Mouse (Mus musculus) forebrain, embryonic 15.5 days (tissue): ENCODE measurements at regions not wholly inside any gene's neighbourhood (a gene's known extent, or its start where the extent isn't known, plus 50 kb on each side); places are given as distances from the start of the nearest gene placed in this dataset. TPM values are rescaled to one million over a fixed set of nuclear protein-coding genes. Genes with fewer than 3 reads are reported as not detected.
"Not testable (repeated sequence)": the region's sequence is repeated elsewhere in the genome, so short reads cannot be mapped to it uniquely, and the experiment has no call there.

Experiments used
- ATAC-seq: fragments of 200-750 bp; cut with Nextera tagmentation; replicated peaks from 2 replicates; pipeline ENCODE4 v1.8.0; 2017; ENCODE audit warnings: mild to moderate bottlenecking, moderate TSS enrichment, moderate library complexity
- H3K27ac ChIP-seq: fragments of 300-500 bp; sonication (generic); replicated peaks from 2 replicates; pipeline ENCODE4 v1.5.1; 2015; ENCODE audit warnings: mild to moderate bottlenecking, inconsistent platforms
- H3K27me3 ChIP-seq: fragments of 300-500 bp; sonication (generic); 2 replicates; pipeline ENCODE4 v1.6.1; 2015; ENCODE audit warnings: inconsistent platforms
- H3K36me3 ChIP-seq: fragments of 300-500 bp; sonication (generic); 2 replicates; pipeline ENCODE4 v1.6.1; 2015; ENCODE audit warnings: mild to moderate bottlenecking, inconsistent platforms
- H3K4me1 ChIP-seq: fragments of 300-500 bp; sonication (generic); 2 replicates; pipeline ENCODE4 v1.6.1; 2015; ENCODE audit warnings: inconsistent platforms
- H3K4me2 ChIP-seq: fragments of 300-500 bp; sonication (generic); replicated peaks from 2 replicates; pipeline ENCODE4 v1.6.1; 2015; ENCODE audit warnings: mild to moderate bottlenecking, inconsistent platforms
- H3K4me3 ChIP-seq: fragments of 300-500 bp; sonication (generic); 2 replicates; pipeline ENCODE4 v1.5.1; 2015; ENCODE audit warnings: mild to moderate bottlenecking, inconsistent platforms
- H3K9ac ChIP-seq: fragments of 300-500 bp; sonication (generic); replicated peaks from 2 replicates; pipeline ENCODE4 v1.6.1; 2015; ENCODE audit warnings: mild to moderate bottlenecking, inconsistent platforms
- H3K9me3 ChIP-seq: fragments of 300-500 bp; sonication (generic); 2 replicates; pipeline ENCODE4 v1.6.1; 2016; ENCODE audit warnings: inconsistent platforms
- WGBS: fragments of 180-500 bp; shearing (Covaris S2); methylation state at CpG from one replicate; pipeline ENCODE4 v1.1.7; 2015; ENCODE audit warnings: mixed read lengths; 5-methylcytosine and 5-hydroxymethylcytosine counted together
- microRNA-seq: library from miRNA; unstranded; fragments of <30 nt; microRNA quantifications from one replicate; pipeline ENCODE4, GENCODE M21; 2016

DNA sequence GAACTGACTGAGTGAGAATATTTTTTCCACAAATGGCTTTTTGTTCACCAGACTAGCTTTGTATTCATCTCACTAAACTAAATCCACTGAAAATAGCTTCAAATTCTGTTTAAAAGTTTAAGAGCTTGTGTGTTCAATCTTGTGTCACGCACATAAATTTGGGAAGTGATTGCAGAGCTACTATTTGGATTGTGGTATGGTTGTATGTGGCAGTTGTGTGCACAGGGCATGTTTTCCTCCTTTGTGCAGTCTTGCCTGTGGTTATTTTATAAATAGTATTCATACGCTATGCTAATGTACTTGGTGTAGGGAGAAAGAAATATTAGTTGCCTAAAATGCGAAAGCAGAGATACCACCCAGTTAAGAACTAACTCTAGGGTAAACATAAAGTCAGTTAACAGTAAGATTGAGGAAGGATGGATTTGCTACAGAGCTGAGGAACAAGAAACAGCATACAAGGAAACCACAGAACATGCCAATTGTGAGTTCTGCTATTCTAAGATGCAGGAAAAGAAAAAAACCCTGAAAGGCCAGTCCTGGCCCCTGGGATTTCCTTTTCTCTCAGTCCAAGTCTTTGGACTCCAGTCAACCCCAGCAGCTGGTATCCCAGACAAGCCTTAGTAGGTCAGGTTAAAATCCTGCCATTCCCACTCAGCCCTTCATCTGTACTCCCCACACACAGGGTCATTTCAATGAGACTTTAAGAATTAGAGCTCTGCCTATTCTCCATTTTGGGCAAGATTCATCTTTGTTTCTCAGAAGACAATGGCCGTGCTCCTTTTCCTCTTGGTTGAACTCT lies 82.4 kb upstream of the Egfr start:
- no peaks in the 10 kb centered on the region for H3K36me3 ChIP-seq
- WGBS = 87% methylated on average over 4 of the region's 4 CpGs
- H3K9me3 ChIP-seq = no peaks in the 10 kb centered on the region
- H3K27ac ChIP-seq = no peak overlapping the region
- no peak overlapping the region for H3K4me3 ChIP-seq
- H3K27me3 ChIP-seq = no peaks in the 10 kb centered on the region
- no peak overlapping the region for H3K4me2 ChIP-seq
- H3K4me1 ChIP-seq = no peaks in the 10 kb centered on the region
- H3K9ac ChIP-seq = no peak overlapping the region
- ATAC-seq = no peak

DNA sequence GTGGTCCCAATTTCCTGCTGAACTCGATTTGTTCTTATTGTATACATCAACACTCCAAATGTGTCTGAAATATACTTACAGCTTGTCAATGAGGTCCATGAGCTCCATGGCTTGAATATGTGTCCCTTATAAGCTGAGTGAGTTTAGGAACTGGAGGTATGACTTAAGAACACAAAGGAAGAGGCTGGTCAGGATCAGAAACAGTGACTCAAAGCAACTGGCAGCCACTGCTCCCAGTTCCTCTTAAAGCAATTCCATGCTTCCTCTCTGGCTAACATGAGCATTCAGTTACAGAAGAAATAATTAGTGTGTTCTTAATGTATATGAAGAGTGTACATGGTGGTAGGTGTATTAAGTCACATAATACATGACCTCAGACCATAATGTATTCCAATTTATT lies 81.7 kb upstream of the Egfr start:
- Histone ChIP-seq H3K4me1 (no peaks in the 10 kb centered on the region), H3K4me3 (no peak overlapping the region), H3K9ac (no peak overlapping the region), H3K27me3 (no peaks in the 10 kb centered on the region), H3K27ac (no peak overlapping the region), H3K4me2 (no peak overlapping the region), H3K9me3 (no peaks in the 10 kb centered on the region), H3K36me3 (no peaks in the 10 kb centered on the region)
- no peak for ATAC-seq
- 63% methylated on average over 1 of the region's 1 CpGs for WGBS

DNA sequence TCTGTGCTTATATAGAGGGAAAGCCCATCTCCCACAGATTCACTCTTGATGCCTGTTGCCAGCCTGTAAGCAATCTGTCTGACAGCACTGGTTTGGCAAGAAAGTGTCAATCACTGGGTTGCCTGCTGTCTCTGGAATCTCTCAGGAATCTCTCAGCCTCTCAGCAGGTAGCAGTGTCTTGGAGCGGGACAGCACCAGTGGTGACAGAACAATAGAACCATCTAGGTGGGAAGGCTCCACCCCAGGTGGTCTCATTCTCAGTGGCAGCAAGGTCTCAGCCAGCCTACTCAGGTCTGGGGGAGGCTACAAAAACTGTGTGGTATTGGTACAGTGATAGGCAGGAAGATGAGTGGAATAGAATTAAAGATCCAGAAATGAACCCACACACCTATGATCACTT lies 76.1 kb upstream of the Egfr start:
- H3K4me2 ChIP-seq, H3K36me3 ChIP-seq, H3K9me3 ChIP-seq, H3K4me1 ChIP-seq, H3K4me3 ChIP-seq, ATAC-seq, H3K27ac ChIP-seq, H3K27me3 ChIP-seq, H3K9ac ChIP-seq: not testable (repeated sequence)
- 8% methylated on average over 1 of the region's 1 CpGs for WGBS

DNA sequence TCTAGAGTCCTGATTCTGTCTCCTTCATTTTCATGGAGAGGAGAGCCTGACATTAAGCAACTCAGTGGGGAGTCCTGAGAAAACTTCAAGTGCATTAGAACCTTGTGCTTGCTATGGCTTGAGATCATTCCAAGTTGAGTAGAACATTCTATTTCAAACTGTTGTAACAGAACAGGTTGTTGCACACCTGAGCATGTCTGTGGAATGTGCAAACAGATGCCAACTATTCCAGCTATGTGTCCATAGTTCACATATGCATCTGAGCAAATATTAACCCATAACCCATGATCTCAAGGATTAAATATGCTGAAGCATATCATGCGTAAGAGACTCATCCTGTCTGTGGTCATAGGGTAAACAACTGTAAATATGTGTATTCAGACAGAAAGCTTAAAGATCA lies 68.5 kb upstream of the Egfr start:
- Histone ChIP-seq H3K27ac (no peak overlapping the region), H3K9ac (no peak overlapping the region), H3K4me1 (no peaks in the 10 kb centered on the region), H3K9me3 (no peaks in the 10 kb centered on the region), H3K27me3 (no peaks in the 10 kb centered on the region), H3K4me3 (no peak overlapping the region), H3K36me3 (no peaks in the 10 kb centered on the region), H3K4me2 (no peak overlapping the region)
- 90% methylated on average over 1 of the region's 1 CpGs for WGBS
- ATAC-seq = no peak

DNA sequence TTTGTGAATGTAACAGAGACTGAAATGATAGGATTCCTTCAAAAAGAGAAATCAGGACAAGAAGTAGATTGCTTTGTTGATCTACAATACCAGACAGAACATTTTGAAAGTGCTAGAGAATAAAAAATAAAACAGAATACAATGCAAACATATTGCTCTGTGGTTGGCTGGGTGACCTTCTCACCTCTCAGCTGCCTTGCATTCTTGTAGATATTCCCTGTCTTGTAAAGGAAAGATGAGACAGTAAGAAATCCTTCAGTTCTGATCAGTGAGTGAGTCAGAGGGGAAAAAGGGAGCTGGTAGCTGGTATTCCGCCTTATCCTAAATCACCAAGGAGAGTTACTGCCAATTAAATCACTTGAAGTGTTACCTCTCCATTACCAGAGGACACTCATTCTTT lies 56.4 kb upstream of the Egfr start:
- no peak overlapping the region for H3K4me2 ChIP-seq
- no peak overlapping the region for H3K27ac ChIP-seq
- ATAC-seq = no peak
- no peaks in the 10 kb centered on the region for H3K27me3 ChIP-seq
- no peak overlapping the region for H3K4me3 ChIP-seq
- H3K4me1 ChIP-seq = no peaks in the 10 kb centered on the region
- H3K36me3 ChIP-seq = no peaks in the 10 kb centered on the region
- no peaks in the 10 kb centered on the region for H3K9me3 ChIP-seq
- 84% methylated on average over 1 of the region's 1 CpGs for WGBS
- H3K9ac ChIP-seq = no peak overlapping the region

DNA sequence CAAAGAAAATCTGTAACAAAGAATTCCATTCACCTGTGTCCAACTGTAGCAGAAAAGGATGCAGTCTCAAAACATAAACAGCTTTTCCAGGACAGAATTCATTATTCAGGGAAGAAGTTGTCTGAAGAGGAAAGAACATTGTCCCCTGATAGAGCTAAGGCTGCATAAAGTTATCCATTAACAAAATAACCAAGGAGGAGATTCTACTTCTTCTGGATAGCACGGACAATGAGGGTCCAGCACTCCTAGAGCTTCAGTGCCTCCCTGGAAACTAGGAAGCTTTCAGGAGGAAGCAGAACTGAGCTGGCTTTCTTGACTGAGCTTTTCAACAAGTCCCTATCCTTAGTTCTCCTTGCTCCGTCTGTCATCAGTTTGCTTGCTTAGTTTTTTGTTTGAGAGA lies 55.2 kb upstream of the Egfr start:
- no peak for ATAC-seq
- Histone ChIP-seq H3K4me3 (no peak overlapping the region), H3K9ac (no peak overlapping the region), H3K4me1 (no peaks in the 10 kb centered on the region), H3K36me3 (no peaks in the 10 kb centered on the region), H3K27ac (no peak overlapping the region), H3K27me3 (no peaks in the 10 kb centered on the region), H3K4me2 (no peak overlapping the region), H3K9me3 (no peaks in the 10 kb centered on the region)
- 90% methylated on average over 2 of the region's 2 CpGs for WGBS

DNA sequence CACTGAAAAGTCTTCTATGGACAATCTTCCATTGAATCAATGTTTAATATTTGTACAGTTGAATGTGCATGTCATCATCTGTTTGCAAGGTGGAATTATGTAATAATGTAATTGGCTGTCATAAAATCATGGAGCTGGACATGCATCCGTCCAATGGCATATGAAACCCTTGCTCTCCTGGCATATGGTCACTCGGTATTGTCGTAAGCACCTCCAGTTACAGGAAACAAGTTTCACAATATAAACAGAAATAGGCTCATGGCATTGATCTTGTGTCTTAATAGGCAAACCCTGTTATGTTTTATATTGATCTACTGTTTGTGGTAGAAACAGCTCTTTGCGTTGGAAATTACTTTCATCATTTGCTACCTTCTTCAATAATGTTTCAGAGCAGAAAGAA lies 50.2 kb upstream of the Egfr start:
- H3K9me3 ChIP-seq = no peaks in the 10 kb centered on the region
- no peak overlapping the region for H3K9ac ChIP-seq
- ATAC-seq = no peak
- no peak overlapping the region for H3K27ac ChIP-seq
- H3K4me3 ChIP-seq = no peak overlapping the region
- no peaks in the 10 kb centered on the region for H3K27me3 ChIP-seq
- no peak overlapping the region for H3K4me2 ChIP-seq
- WGBS = 93% methylated on average over 4 of the region's 4 CpGs
- H3K36me3 ChIP-seq = no peaks in the 10 kb centered on the region
- H3K4me1 ChIP-seq = no peaks in the 10 kb centered on the region

Small RNA genes lying in the stretch of these regions (microRNA-seq; reads per million reads assigned to microRNA genes)
- gene Gm24714 = not detected
